8 mouse cellular contexts compared by ENCODE assay signal in genomic region chr3:69006246-69006760, GRCm38 (mm10). TPM values are rescaled to one million over a fixed set of nuclear protein-coding genes. Genes with fewer than 3 reads are reported as not detected.
A peak's percentile ranks its signal among the peaks of the same experiment; 100 is the strongest.
DNase-seq lines count a peak whose midpoint lies in the region; ATAC-seq and TF ChIP-seq lines count a peak whose summit lies in the region.

No protein-coding gene starts in this region.

- H3K9ac ChIP-seq in heart, embryonic 11.5 days (ENCODE audit: low read depth, low read length): peak overlapping the region; percentile 98
- H3K9ac ChIP-seq in ES-E14 (ENCODE audit: insufficient read depth, low read depth, low read length, poor library complexity, severe bottlenecking): peak overlapping the region; percentile 99
- H3K9ac ChIP-seq in forebrain, embryonic 14.5 days (ENCODE audit: low read length): peak overlapping the region; percentile 86
- H3K9ac ChIP-seq in liver, embryonic 11.5 days (ENCODE audit: low read depth, low read length): peak overlapping the region; percentile 100

- H3K36me3 ChIP-seq in heart, embryonic 11.5 days (ENCODE audit: control insufficient read depth, insufficient read depth, low read length): no peaks in the 10 kb centered on the region; the same call in 1 of the 2 replicates
- no peaks in the 10 kb centered on the region; the same call in 1 of the 2 replicates for H3K36me3 ChIP-seq in ES-E14 (ENCODE audit: control insufficient read depth, insufficient read depth, low read length, poor library complexity, severe bottlenecking)
- H3K36me3 ChIP-seq in forebrain, embryonic 14.5 days (ENCODE audit: control insufficient read depth, insufficient read depth, low read length): no peaks in the 10 kb centered on the region
- H3K36me3 ChIP-seq in liver, embryonic 11.5 days (ENCODE audit: control insufficient read depth, insufficient read depth, low read length): peaks cover 8% of the 10 kb centered on the region; the same call in 1 of the 2 replicates
- no peaks in the 10 kb centered on the region for H3K36me3 ChIP-seq in splenic B cell, adult 2 months (ENCODE audit: control insufficient read depth, insufficient read depth, low read length, poor library complexity, severe bottlenecking)

- no peak for DNase-seq in heart, postnatal 36 days
- no peak for DNase-seq in ES-E14 (ENCODE audit: low read depth, low spot score)
- DNase-seq in forebrain, embryonic 14.5 days (ENCODE audit: low spot score): peak; percentile 28
- DNase-seq in liver, embryonic 11.5 days (ENCODE audit: low spot score): no peak
- DNase-seq in splenic B cell, adult 2 months (ENCODE audit: low read depth, low spot score): peak; percentile 20
- DNase-seq in cerebellum, adult 8-10 months: no peak
- DNase-seq in right cerebral cortex, postnatal 4 days: no peak

- H3K4me3 ChIP-seq in heart, embryonic 11.5 days (ENCODE audit: low read depth, low read length): peak overlapping the region; percentile 81
- H3K4me3 ChIP-seq in ES-E14 (ENCODE audit: insufficient read depth in 1 of 2, low read depth in 1 of 2, low read length in 2 of 2, poor library complexity in 1 of 2, severe bottlenecking in 1 of 2): peak overlapping the region; percentile 97
- H3K4me3 ChIP-seq in forebrain, embryonic 14.5 days (ENCODE audit: low read depth, low read length): peak overlapping the region; percentile 97
- peak overlapping the region; percentile 99 for H3K4me3 ChIP-seq in liver, embryonic 11.5 days (ENCODE audit: low read depth, low read length)

- peak overlapping the region; percentile 97 for H3K27ac ChIP-seq in heart, embryonic 11.5 days (ENCODE audit: low read depth, low read length)
- 0 out of 2 replicates have a peak overlapping the region, but pooled peaks have one; percentile 22 for H3K27ac ChIP-seq in ES-E14 (ENCODE audit: insufficient read depth, low read depth, low read length, poor library complexity, severe bottlenecking)
- H3K27ac ChIP-seq in forebrain, embryonic 14.5 days (ENCODE audit: low read depth, low read length): peak overlapping the region; percentile 85; the same call in 1 of the 2 replicates
- peak overlapping the region; percentile 98 for H3K27ac ChIP-seq in liver, embryonic 11.5 days (ENCODE audit: low read depth, low read length)

- in situ Hi-C loops in ES-E14 (cut with MboI; ENCODE audit: low sequenced_read_pairs in 2 of 2, unreplicated experiment in 2 of 2): no loop called here

- WGBS in heart, embryonic 11.5 days (ENCODE audit: insufficient replicate concordance): 6% methylated on average over 21 of the region's 21 CpGs
- WGBS in forebrain, embryonic 14.5 days: 3% methylated on average over 21 of the region's 21 CpGs
- WGBS in liver, embryonic 11.5 days: 6% methylated on average over 21 of the region's 21 CpGs

- no peaks in the 10 kb centered on the region for H3K27me3 ChIP-seq in heart, embryonic 11.5 days (ENCODE audit: control insufficient read depth, insufficient read depth, low read length)
- no peaks in the 10 kb centered on the region for H3K27me3 ChIP-seq in forebrain, embryonic 14.5 days (replicated peaks; ENCODE audit: control insufficient read depth, insufficient read depth, low read length)
- no peaks in the 10 kb centered on the region for H3K27me3 ChIP-seq in liver, embryonic 11.5 days (replicated peaks; ENCODE audit: control insufficient read depth, insufficient read depth, low read length)
- no peaks in the 10 kb centered on the region for H3K27me3 ChIP-seq in splenic B cell, adult 2 months (ENCODE audit: control insufficient read depth, insufficient read depth, low read length, poor library complexity, severe bottlenecking)

- ATAC-seq in heart, embryonic 11.5 days (replicated peaks; ENCODE audit: insufficient number of reproducible peaks, low FRiP score, low TSS enrichment): no peak
- no peak for ATAC-seq in forebrain, embryonic 14.5 days
- ATAC-seq in liver, embryonic 11.5 days (replicated peaks; ENCODE audit: low FRiP score): no peak

- H3K4me2 ChIP-seq in heart, embryonic 11.5 days: peak overlapping the region; percentile 75
- H3K4me2 ChIP-seq in forebrain, embryonic 14.5 days (ENCODE audit: low read length): peak overlapping the region; percentile 84
- peak overlapping the region; percentile 72 for H3K4me2 ChIP-seq in liver, embryonic 11.5 days

- H3K4me1 ChIP-seq in heart, embryonic 11.5 days (ENCODE audit: control insufficient read depth, insufficient read depth, low read length): no peaks in the 10 kb centered on the region; the same call in 1 of the 2 replicates
- 0 out of 4 replicates have a peak, but pooled peaks cover 0 to 2% of the 10 kb centered on the region in 2 experiments for H3K4me1 ChIP-seq in ES-E14 (ENCODE audit: control insufficient read depth in 2 of 2, insufficient read depth in 2 of 2, low read length in 2 of 2, poor library complexity in 1 of 2)
- peaks cover 8% of the 10 kb centered on the region; the same call in 1 of the 2 replicates for H3K4me1 ChIP-seq in forebrain, embryonic 14.5 days (ENCODE audit: control insufficient read depth, insufficient read depth, low read length)
- H3K4me1 ChIP-seq in liver, embryonic 11.5 days (replicated peaks; ENCODE audit: control insufficient read depth, insufficient read depth, low read length): peaks cover 5% of the 10 kb centered on the region

- no peaks in the 10 kb centered on the region for H3K9me3 ChIP-seq in heart, embryonic 11.5 days (replicated peaks; ENCODE audit: control insufficient read depth, low read length)
- H3K9me3 ChIP-seq in ES-E14 (ENCODE audit: control insufficient read depth, insufficient read depth, low read depth, low read length): no peaks in the 10 kb centered on the region
- H3K9me3 ChIP-seq in forebrain, embryonic 14.5 days (replicated peaks; ENCODE audit: control insufficient read depth, low read length): no peaks in the 10 kb centered on the region
- no peaks in the 10 kb centered on the region for H3K9me3 ChIP-seq in liver, embryonic 11.5 days (ENCODE audit: control insufficient read depth, low read length)

- intact Hi-C loops in heart, postnatal 36 days (cut with DNase I): loop anchor here (2.0 to 10.0 kb wide), 3 partner anchors 34 to 512 kb away; partner anchors contain the start of gene Ppm1l

TF ChIP-seq in ES-E14, 5 proteins besides CTCF, POLR2A, EP300 and RAD21:
- TF ChIP-seq MAFK (IDR thresholded peaks at IDR 0.05; ENCODE audit: insufficient read depth, low read depth, low read length) (no peak), CHD2 (IDR thresholded peaks at IDR 0.05; ENCODE audit: low read depth, low read length) (no peak), HCFC1 (IDR thresholded peaks at IDR 0.05; ENCODE audit: borderline replicate concordance, insufficient read depth, low read length) (no peak), ZC3H11A (IDR thresholded peaks at IDR 0.05; ENCODE audit: borderline replicate concordance, low read depth, low read length) (no peak), ZNF384 (IDR thresholded peaks at IDR 0.05; ENCODE audit: low read depth, low read length) (no peak)
TF ChIP-seq in ES-E14: peak in this region for 0.

RNA-seq across cellular contexts. Expression of gene Smc4, which starts 1.8 kb away (rescaled TPM):
- polyA plus RNA-seq in heart, embryonic 11.5 days (2014; fragmentation: Nextera tagmentation; extraction: Ambion mirVana): 165 and 180 TPM in 2 replicates
- 10 to 100 TPM; 14.4 to 18.8 TPM for total RNA-seq in heart, postnatal 36 days (2021)
- total RNA-seq in ES-E14 (2012; rRNA removed): 63.7 and 91.4 TPM in 2 replicates
- 91.2 and 96.6 TPM in 2 replicates for polyA plus RNA-seq in forebrain, embryonic 14.5 days (2014; fragmentation: Nextera tagmentation; extraction: Ambion mirVana)
- polyA plus RNA-seq in liver, embryonic 11.5 days (2014; fragmentation: Nextera tagmentation; extraction: Ambion mirVana): 200 and 213 TPM in 2 replicates

RNA-seq across cellular contexts. Expression of gene Ift80, which starts 1.9 kb away (rescaled TPM):
- polyA plus RNA-seq in heart, embryonic 11.5 days (2014; fragmentation: Nextera tagmentation; extraction: Ambion mirVana): 8.3 and 9.5 TPM in 2 replicates
- 1 to 10 TPM; 4.8 to 6.0 TPM for total RNA-seq in heart, postnatal 36 days (2021)
- 9.9 and 16.5 TPM in 2 replicates for total RNA-seq in ES-E14 (2012; rRNA removed)
- polyA plus RNA-seq in forebrain, embryonic 14.5 days (2014; fragmentation: Nextera tagmentation; extraction: Ambion mirVana): 11.9 and 12.5 TPM in 2 replicates
- polyA plus RNA-seq in liver, embryonic 11.5 days (2014; fragmentation: Nextera tagmentation; extraction: Ambion mirVana): 10.0 and 10.9 TPM in 2 replicates

RNA-seq across cellular contexts. Expression of gene Trim59, which starts 38.3 kb away (rescaled TPM):
- polyA plus RNA-seq in heart, embryonic 11.5 days (2014; fragmentation: Nextera tagmentation; extraction: Ambion mirVana): 104 and 110 TPM in 2 replicates
- 1 to 10 TPM; 2.4 to 2.7 TPM for total RNA-seq in heart, postnatal 36 days (2021)
- 52.1 and 59.7 TPM in 2 replicates for total RNA-seq in ES-E14 (2012; rRNA removed)
- polyA plus RNA-seq in forebrain, embryonic 14.5 days (2014; fragmentation: Nextera tagmentation; extraction: Ambion mirVana): 72.4 and 82.6 TPM in 2 replicates
- 121 and 130 TPM in 2 replicates for polyA plus RNA-seq in liver, embryonic 11.5 days (2014; fragmentation: Nextera tagmentation; extraction: Ambion mirVana)

Comparison
In these comparisons a context has a peak if more than half of its experiments do, and no peak if none do; other contexts are left out.
1. H3K27ac ChIP-seq: peak in every context shown above with its lines; median percentile 98 in liver, embryonic 11.5 days; 97 in heart, embryonic 11.5 days; 85 in forebrain, embryonic 14.5 days; 22 in ES-E14.
2. DNase-seq: peak in forebrain, embryonic 14.5 days (single experiment) and splenic B cell, adult 2 months (single experiment); none in heart, postnatal 36 days (0 of 2), ES-E14 (single experiment), liver, embryonic 11.5 days (single experiment), cerebellum, adult 8-10 months (single experiment) and right cerebral cortex, postnatal 4 days (single experiment).
3. Peak in every context shown above with its lines, with median percentiles within 50 percentile points of each other: H3K4me2 ChIP-seq, H3K4me3 ChIP-seq and H3K9ac ChIP-seq.